Mouse (Mus musculus) hindbrain, embryonic 16.5 days (tissue): ENCODE results near the gene Shank3. TPM values are rescaled to one million over a fixed set of nuclear protein-coding genes. Genes with fewer than 3 reads are reported as not detected.

Experiments used
- ATAC-seq: fragments of 200-750 bp; cut with Nextera tagmentation; 2 replicates; pipeline ENCODE4 v1.8.0; 2017; ENCODE audit warnings: moderate TSS enrichment, moderate library complexity
- H3K27ac ChIP-seq: fragments of 300-500 bp; sonication (generic); 2 replicates; pipeline ENCODE4 v1.5.1; 2014; ENCODE audit warnings: low read depth, mild to moderate bottlenecking, control low read depth, low read length, moderate library complexity
- H3K27me3 ChIP-seq: fragments of 300-500 bp; sonication (generic); replicated peaks from 2 replicates; pipeline ENCODE4 v1.6.1; 2014; ENCODE audit warnings: low read length; ENCODE audit not compliant: control insufficient read depth, insufficient read depth
- H3K36me3 ChIP-seq: fragments of 300-500 bp; sonication (generic); 2 replicates; pipeline ENCODE4 v1.6.1; 2014; ENCODE audit warnings: mild to moderate bottlenecking, low read length, moderate library complexity, mixed read lengths; ENCODE audit not compliant: control insufficient read depth, insufficient read depth
- H3K4me1 ChIP-seq: fragments of 300-500 bp; sonication (generic); 2 replicates; pipeline ENCODE4 v1.6.1; 2014; ENCODE audit warnings: low read depth, low read length; ENCODE audit not compliant: control insufficient read depth, insufficient read depth
- H3K4me2 ChIP-seq: fragments of 300-500 bp; sonication (generic); 2 replicates; pipeline ENCODE4 v1.6.1; 2014; ENCODE audit warnings: mild to moderate bottlenecking, low read length, control low read depth, moderate library complexity
- H3K4me3 ChIP-seq: fragments of 300-500 bp; sonication (generic); 2 replicates; pipeline ENCODE4 v1.5.1; 2014; ENCODE audit warnings: mild to moderate bottlenecking, low read length, control low read depth, moderate library complexity
- H3K9ac ChIP-seq: fragments of 300-500 bp; sonication (generic); 2 replicates; pipeline ENCODE4 v1.6.1; 2014; ENCODE audit warnings: low read depth, mild to moderate bottlenecking, control low read depth, low read length, moderate library complexity
- H3K9me3 ChIP-seq: fragments of 300-500 bp; sonication (generic); 2 replicates; pipeline ENCODE4 v1.6.1; 2014; ENCODE audit warnings: mild to moderate bottlenecking, low read length, moderate library complexity; ENCODE audit not compliant: control insufficient read depth
- whole genome bisulfite sequencing: fragments of 180-500 bp; shearing (Covaris S2); extraction: QIAGEN DNeasy Blood & Tissue Kit; methylation state at CpG from one replicate; pipeline ENCODE4 v1.1.7; 2014; 5-methylcytosine and 5-hydroxymethylcytosine counted together
- polyA plus RNA-seq: library from polyadenylated mRNA; unstranded; fragments of >200 nt; fragmentation: Nextera tagmentation; extraction: Ambion mirVana; gene quantifications from 2 replicates; pipeline ENCODE4 v1.2.1, GENCODE M21; 2015

The Shank3 gene
- polyA plus RNA-seq, 1 experiment from 2014 or later = 8.4 TPM

GRCm38 (mm10) chr15:89532924-89533842, 33.8 kb downstream of the Shank3 start:
- WGBS = 64% methylated on average over 23 of the region's 23 CpGs
- ATAC-seq = peak; percentile 34; the same call in 1 of the 2 replicates

GRCm38 (mm10) chr15:89533843-89534207, 34.4 kb downstream of the Shank3 start:
- Histone ChIP-seq H3K9me3 (no peaks in the 10 kb centered on the region), H3K4me1 (peaks cover 19% of the 10 kb centered on the region), H3K4me3 (peak overlapping the region; percentile 38), H3K36me3 (no peaks in the 10 kb centered on the region), H3K27ac (no peak overlapping the region), H3K4me2 (peak overlapping the region; percentile 56), H3K9ac (peak overlapping the region; percentile 59; the same call in 1 of the 2 replicates), H3K27me3 (no peaks in the 10 kb centered on the region)
- WGBS = 91% methylated on average over 10 of the region's 10 CpGs
- ATAC-seq = no peak

More at GRCm38 (mm10) chr15:89532924-89533842, 33.8 kb downstream of the Shank3 start:
- peaks cover 19% of the 10 kb centered on the region for H3K4me1 ChIP-seq
- no peaks in the 10 kb centered on the region for H3K36me3 ChIP-seq
- H3K9me3 ChIP-seq = no peaks in the 10 kb centered on the region
- peak overlapping the region; percentile 56 for H3K4me2 ChIP-seq
- H3K9ac ChIP-seq = peak overlapping the region; percentile 59
- H3K27ac ChIP-seq = peak overlapping the region; percentile 80
- peak overlapping the region; percentile 38 for H3K4me3 ChIP-seq
- H3K27me3 ChIP-seq = no peaks in the 10 kb centered on the region

GRCm38 (mm10) chr15:89544171-89544570, 44.7 kb downstream of the Shank3 start:
- Histone ChIP-seq H3K9me3 (no peaks in the 10 kb centered on the region), H3K4me1 (peaks cover 16% of the 10 kb centered on the region; the same call in 1 of the 2 replicates), H3K9ac (no peak overlapping the region), H3K36me3 (peaks cover 8% of the 10 kb centered on the region; the same call in 1 of the 2 replicates), H3K4me2 (no peak overlapping the region), H3K27ac (no peak overlapping the region), H3K27me3 (0 out of 2 replicates have a peak, but pooled peaks cover 3% of the 10 kb centered on the region), H3K4me3 (no peak overlapping the region)
- ATAC-seq = no peak
- 74% methylated on average over 7 of the region's 7 CpGs for WGBS

- H3K9ac ChIP-seq = no peak overlapping the region
- H3K27ac ChIP-seq = no peak overlapping the region
- WGBS = 46% methylated on average over 7 of the region's 8 CpGs
- H3K27me3 ChIP-seq = 0 out of 2 replicates have a peak, but pooled peaks cover 3% of the 10 kb centered on the region
- H3K4me2 ChIP-seq = peak overlapping the region; percentile 45; the same call in 1 of the 2 replicates
- H3K9me3 ChIP-seq = no peaks in the 10 kb centered on the region
- no peak overlapping the region for H3K4me3 ChIP-seq
- peak; percentile 2; the same call in 1 of the 2 replicates for ATAC-seq
- H3K36me3 ChIP-seq = peaks cover 13% of the 10 kb centered on the region; the same call in 1 of the 2 replicates
- H3K4me1 ChIP-seq = peaks cover 16% of the 10 kb centered on the region; the same call in 1 of the 2 replicates
These were observed 47.9 kb downstream of the Shank3 start for GRCm38 (mm10) chr15:89547321-89547720.

- Histone ChIP-seq H3K27me3 (0 out of 2 replicates have a peak, but pooled peaks cover 3% of the 10 kb centered on the region), H3K9ac (peak overlapping the region; percentile 55), H3K4me1 (peaks cover 16% of the 10 kb centered on the region; the same call in 1 of the 2 replicates), H3K27ac (peak overlapping the region; percentile 56; the same call in 1 of the 2 replicates), H3K4me3 (peak overlapping the region; percentile 15), H3K36me3 (peaks cover 13% of the 10 kb centered on the region; the same call in 1 of the 2 replicates), H3K9me3 (no peaks in the 10 kb centered on the region), H3K4me2 (peak overlapping the region; percentile 45)
- peak; percentile 73 for ATAC-seq
- WGBS = 14% methylated on average over 58 of the region's 58 CpGs
These were observed 48.6 kb downstream of the Shank3 start for GRCm38 (mm10) chr15:89547824-89548601.

GRCm38 (mm10) chr15:89548837-89549236, 49.4 kb downstream of the Shank3 start:
- 13% methylated on average over 10 of the region's 11 CpGs for WGBS
- H3K4me3 ChIP-seq = peak overlapping the region; percentile 8; the same call in 1 of the 2 replicates

GRCm38 (mm10) chr15:89550506-89550905, 51.1 kb downstream of the Shank3 start:
- no peak overlapping the region for H3K4me3 ChIP-seq
- no peak overlapping the region for H3K9ac ChIP-seq
- 0 out of 2 replicates have a peak, but pooled peaks cover 3% of the 10 kb centered on the region for H3K27me3 ChIP-seq
- WGBS = 96% methylated on average over 8 of the region's 8 CpGs
- H3K27ac ChIP-seq = no peak overlapping the region
- H3K9me3 ChIP-seq = no peaks in the 10 kb centered on the region
- peaks cover 10% of the 10 kb centered on the region; the same call in 1 of the 2 replicates for H3K36me3 ChIP-seq
- H3K4me2 ChIP-seq = no peak overlapping the region
- peaks cover 16% of the 10 kb centered on the region; the same call in 1 of the 2 replicates for H3K4me1 ChIP-seq
- no peak for ATAC-seq

More at GRCm38 (mm10) chr15:89548837-89549236, 49.4 kb downstream of the Shank3 start:
- no peak overlapping the region; the same call in 1 of the 2 replicates for H3K9ac ChIP-seq
- peaks cover 13% of the 10 kb centered on the region; the same call in 1 of the 2 replicates for H3K36me3 ChIP-seq
- no peaks in the 10 kb centered on the region for H3K9me3 ChIP-seq
- H3K27ac ChIP-seq = peak overlapping the region; percentile 56; the same call in 1 of the 2 replicates
- ATAC-seq = peak; percentile 77
- H3K4me1 ChIP-seq = peaks cover 16% of the 10 kb centered on the region; the same call in 1 of the 2 replicates
- H3K4me2 ChIP-seq = peak overlapping the region; percentile 45
- 0 out of 2 replicates have a peak, but pooled peaks cover 3% of the 10 kb centered on the region for H3K27me3 ChIP-seq

- no peak for ATAC-seq
- 88% methylated on average over 1 of the region's 1 CpGs for WGBS
- H3K4me2 ChIP-seq = no peak overlapping the region
- H3K4me3 ChIP-seq = no peak overlapping the region
- no peak overlapping the region for H3K27ac ChIP-seq
- 0 out of 2 replicates have a peak, but pooled peaks cover 8% of the 10 kb centered on the region for H3K36me3 ChIP-seq
- H3K27me3 ChIP-seq = peaks cover 3% of the 10 kb centered on the region; the same call in 1 of the 2 replicates
- no peaks in the 10 kb centered on the region for H3K9me3 ChIP-seq
- H3K4me1 ChIP-seq = peaks cover 21% of the 10 kb centered on the region
- H3K9ac ChIP-seq = no peak overlapping the region
These were observed 52.3 kb downstream of the Shank3 start for GRCm38 (mm10) chr15:89551733-89552132.
